Mouse (Mus musculus) adrenal gland, postnatal 25 days (tissue): ENCODE results near the gene Gm20532. TPM values are rescaled to one million over a fixed set of nuclear protein-coding genes. Genes with fewer than 3 reads are reported as not detected.
A peak's percentile ranks its signal among the peaks of the same experiment; 100 is the strongest.

Experiments
- DNase-seq: peaks from one replicate; pipeline ENCODE4 v3.0.0; 2021; ENCODE audit warnings: mixed read lengths
- microRNA-seq, 2 experiments: library from miRNA; unstranded; fragments of <30 nt; microRNA quantifications; one replicate each; pipeline ENCODE4 v1.2.0; 2021
- total RNA-seq: library from RNA; stranded (reverse); gene quantifications from 2 replicates; pipeline ENCODE4 v1.2.3, GENCODE M21; 2021

The Gm20532 gene
- total RNA-seq, 1 experiment from 2014 or later, result not detected

DNA sequence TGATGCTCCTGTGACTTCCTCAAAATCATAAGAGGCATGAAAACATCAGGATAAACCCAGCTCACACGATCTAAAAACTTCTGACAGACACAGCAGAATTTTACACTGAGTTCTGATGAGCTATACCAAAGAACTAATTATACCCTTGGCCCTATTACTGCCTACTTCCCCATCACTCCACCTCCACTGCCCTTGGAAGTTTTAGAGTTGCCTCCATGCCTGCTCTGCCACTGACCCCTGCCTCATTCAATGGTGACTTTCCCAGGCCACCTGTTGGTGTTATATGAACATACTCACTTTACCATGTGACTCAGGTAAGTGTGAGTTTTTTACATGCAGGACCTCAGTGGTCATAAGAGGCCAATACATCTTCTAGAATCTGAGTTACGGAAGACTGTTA is 71.0 kb downstream of the Gm20532 start:
- DNase-seq, result no peak

DNA sequence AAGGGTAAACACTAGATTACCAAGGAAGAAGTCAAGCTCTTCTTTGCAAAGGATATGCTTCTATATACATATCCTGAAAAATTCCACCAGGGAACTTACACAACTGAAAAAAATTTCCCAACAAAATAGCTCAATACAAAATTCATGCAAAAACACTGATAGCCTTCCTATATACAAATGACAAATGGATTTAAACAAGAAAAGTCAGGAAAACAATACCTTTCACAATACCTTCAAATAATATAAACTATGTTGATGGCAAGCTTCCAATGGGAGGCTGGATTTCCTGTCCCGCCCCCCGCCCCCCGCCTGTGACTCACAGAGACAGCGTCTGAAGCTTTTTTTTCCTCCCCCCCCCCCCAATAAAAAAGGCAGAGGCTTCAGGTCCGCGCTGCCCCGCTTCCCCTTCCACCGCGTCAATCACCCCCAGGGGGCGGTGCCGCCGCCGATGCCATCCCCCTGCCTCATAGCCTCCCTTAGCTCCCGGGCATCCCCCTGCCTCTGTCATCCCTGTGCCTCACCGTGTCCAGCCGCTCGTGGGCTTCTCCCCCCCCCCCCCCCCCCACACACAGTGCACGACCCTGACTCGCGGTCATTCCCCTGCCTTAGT is 74.8 kb downstream of the Gm20532 start:
- DNase-seq, result no peak

DNA sequence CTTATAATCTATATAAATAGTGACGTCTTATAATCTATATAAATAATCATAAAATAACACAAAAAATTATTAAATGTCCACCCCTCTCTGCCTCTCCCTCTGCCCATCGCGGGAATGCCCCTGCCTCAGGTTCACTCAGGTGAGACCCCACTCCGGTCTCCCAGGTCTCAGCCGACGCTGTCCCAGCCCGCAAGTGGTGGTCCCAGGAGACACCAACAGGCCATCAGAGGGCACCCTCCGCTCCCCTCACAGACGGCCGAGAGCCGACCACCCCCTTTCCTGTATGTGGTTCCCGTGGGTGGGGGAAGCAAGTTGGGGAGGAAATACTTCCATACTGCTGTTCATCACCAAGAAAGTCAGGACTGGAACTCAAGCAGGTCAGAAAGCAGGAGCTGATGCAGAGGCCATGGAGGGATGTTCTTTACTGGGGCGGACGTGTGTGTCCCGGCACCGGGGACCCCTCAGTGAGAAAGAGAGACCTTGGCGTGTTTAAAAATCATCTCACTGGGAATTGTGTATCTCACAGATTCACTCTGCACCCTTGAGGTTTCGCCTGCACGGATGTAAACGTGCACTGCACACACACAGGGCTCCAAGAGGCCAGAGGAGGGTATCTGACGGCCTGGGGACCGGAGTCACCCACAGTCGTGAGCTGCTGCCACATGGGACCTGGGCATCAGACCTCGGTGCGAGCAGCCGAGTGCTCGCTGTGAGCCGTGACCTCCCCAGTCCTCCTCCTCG is 75.5 kb downstream of the Gm20532 start:
- no peak for DNase-seq

DNA sequence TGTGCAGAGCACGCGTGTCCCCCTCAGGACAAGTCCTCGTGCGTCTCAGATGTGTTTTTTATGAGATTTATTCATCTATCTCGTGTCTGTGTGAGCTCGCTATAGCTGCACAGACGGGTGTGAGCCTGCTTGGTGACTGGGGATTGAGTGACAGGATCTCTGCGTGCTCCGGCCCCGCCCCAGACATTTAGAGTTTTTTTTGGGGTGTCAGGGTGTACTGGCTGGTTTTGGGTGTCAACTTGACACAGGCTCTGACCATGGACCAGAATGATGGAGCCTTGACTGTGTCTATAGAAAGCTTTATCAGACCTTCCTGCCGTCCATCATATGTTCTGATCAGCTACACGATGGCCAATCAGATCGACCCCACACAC is 76.1 kb downstream of the Gm20532 start:
- no peak for DNase-seq

DNA sequence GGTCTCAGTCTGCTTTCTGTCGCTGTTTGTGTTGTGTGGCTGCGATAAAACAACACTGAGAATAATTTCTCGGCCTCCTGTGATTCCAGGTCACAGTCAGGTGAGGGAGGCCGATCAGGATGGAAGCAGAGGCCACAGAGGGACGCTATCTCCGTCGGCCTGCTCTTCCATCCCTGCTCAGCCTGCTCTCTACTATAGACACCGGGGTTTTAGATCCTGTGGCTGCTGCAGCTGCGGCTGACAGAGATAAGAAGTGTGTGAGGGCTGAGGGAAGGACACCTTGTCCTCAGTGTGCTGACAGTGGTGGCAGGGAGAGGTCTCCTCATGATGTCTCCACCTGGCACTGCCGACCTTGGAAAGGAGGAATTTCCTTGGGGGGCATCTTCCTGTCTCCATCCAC is 76.7 kb downstream of the Gm20532 start:
- no peak for DNase-seq

DNA sequence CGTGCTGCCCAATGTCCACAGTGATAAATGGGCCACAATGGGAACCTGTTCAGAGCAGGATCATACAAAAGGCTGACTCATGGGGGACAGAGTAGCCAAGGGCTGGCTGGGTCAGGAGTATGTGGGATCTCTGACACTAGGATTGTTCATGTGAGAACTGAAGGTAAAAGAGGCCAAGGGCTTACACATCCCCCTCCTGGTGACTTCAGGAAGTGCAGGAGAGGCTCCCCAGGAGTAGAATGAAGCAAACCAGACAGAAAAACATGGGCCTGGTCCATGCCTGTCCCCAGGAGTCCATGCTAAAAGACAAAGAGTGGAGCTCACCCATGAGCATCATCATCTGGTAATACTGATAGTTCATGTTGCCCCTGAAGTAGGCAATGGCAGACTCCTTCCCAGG is 77.1 kb downstream of the Gm20532 start:
- peak; percentile 56 for DNase-seq

DNA sequence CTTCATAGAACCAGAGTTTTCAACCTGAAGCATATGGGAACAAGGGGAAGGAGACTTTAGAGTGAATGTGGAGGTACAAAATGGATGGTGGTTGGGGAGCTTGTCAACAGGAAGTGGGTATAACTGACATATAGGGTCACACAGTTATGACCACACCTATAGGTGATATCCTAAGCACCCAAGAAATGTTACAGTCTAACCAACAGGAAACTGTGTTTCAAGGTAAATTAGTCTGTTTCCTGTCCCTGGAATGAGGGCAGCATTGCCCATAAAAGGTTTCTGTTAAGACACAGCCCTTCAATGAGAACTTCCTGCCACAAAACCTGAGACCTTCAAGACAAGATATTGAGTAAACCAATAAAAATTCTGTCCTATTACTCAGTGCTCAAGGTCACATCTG is 82.3 kb downstream of the Gm20532 start:
- DNase-seq, result no peak

DNA sequence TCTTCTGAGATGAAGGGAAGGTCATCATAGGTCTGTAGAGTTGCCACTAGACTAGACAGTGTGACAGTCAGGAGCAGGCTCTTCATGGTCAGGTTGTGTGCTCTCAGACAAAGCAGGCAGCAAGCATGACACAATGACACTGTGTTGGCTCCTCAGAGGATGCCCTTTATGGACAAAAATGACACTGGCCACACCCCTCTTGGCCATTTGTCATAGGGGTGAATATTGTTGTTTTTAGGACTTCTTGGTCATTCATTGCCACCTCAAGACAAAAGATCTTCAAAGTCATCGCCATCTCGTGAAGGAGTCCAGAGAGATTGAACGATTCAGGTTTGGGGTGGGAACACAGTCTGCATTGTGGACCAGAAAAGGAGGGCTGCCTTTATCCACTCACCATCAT is 84.7 kb downstream of the Gm20532 start, which contains the start of gene Lcn4:
Gene Lcn4 (minus strand): TSS at position 101 of the 400 bp plus-strand sequence.
- no peak for DNase-seq

Small RNAs within 50 kb of the gene (microRNA-seq; reads per million reads assigned to microRNA genes)
- 1.8 to 3.4 reads per million in 2 experiments for gene Mir126a
- gene Mir126b, result 0 reads per million in 2 experiments

Other genes starting within 250 kb of the Gm20532 start
- gene Dnlz, start 234.5 kb upstream of the Gm20532 start, total RNA-seq, result 20.5 and 21.1 TPM in 2 replicates
- 0.97 TPM in 1 of 2 replicates, not detected in the other for gene Card9, start 225.7 kb upstream of the Gm20532 start, total RNA-seq
- gene Snapc4, start 206.0 kb upstream of the Gm20532 start, total RNA-seq, result 40.9 and 42.0 TPM in 2 replicates
- gene Entr1, start 197.3 kb upstream of the Gm20532 start, total RNA-seq, result 106 and 110 TPM in 2 replicates
- gene Pmpca, start 197.3 kb upstream of the Gm20532 start, total RNA-seq, result 117 and 151 TPM in 2 replicates
- gene Inpp5e, start 177.4 kb upstream of the Gm20532 start, total RNA-seq, result 22.6 and 25.9 TPM in 2 replicates
- 62.7 and 63.4 TPM in 2 replicates for gene Sec16a, start 141.4 kb upstream of the Gm20532 start, total RNA-seq
- 17.7 and 24.8 TPM in 2 replicates for gene Notch1, start 70.0 kb upstream of the Gm20532 start, total RNA-seq
- gene Egfl7, start 6.6 kb upstream of the Gm20532 start, total RNA-seq, result 159 and 211 TPM in 2 replicates
- 290 and 352 TPM in 2 replicates for gene Agpat2, start 17.8 kb downstream of the Gm20532 start, total RNA-seq
- 6.6 and 9.8 TPM in 2 replicates for gene Fam69b, start 41.8 kb downstream of the Gm20532 start, total RNA-seq
- gene Lcn4, start 84.6 kb downstream of the Gm20532 start, total RNA-seq, result not detected in 2 replicates